Mouse (Mus musculus) kidney, postnatal 4 days (tissue): ENCODE measurements at regions not wholly inside any gene's neighbourhood (a gene's known extent, or its start where the extent isn't known, plus 50 kb on each side); places are given as distances from the start of the nearest gene placed in this dataset.

ENCODE experiments used
- DNase-seq, 2 experiments: peaks; one replicate each; pipeline ENCODE4 v3.0.0; 2021; ENCODE audit warnings: mixed read lengths in 2 of 2

GRCm38 (mm10) chr14:31945125-31945524 lies 83.7 kb upstream of the Galnt15 start:
- DNase-seq = peak; percentile 32 to 38

- no peak for DNase-seq
Measured at GRCm38 (mm10) chr14:31946032-31946431, 82.8 kb upstream of the Galnt15 start.

- no peak for DNase-seq
Measured at GRCm38 (mm10) chr14:31947246-31947645, 81.5 kb upstream of the Galnt15 start.

- DNase-seq = no peak
Measured at GRCm38 (mm10) chr14:31951894-31952293, 76.9 kb upstream of the Galnt15 start.

- no peak for DNase-seq
Measured at GRCm38 (mm10) chr14:31953783-31954182, 75.0 kb upstream of the Galnt15 start.

- DNase-seq = peak; percentile 91 to 92
Measured at GRCm38 (mm10) chr14:31954945-31955344, 73.8 kb upstream of the Galnt15 start.

GRCm38 (mm10) chr14:31957211-31957638 lies 71.6 kb upstream of the Galnt15 start:
- DNase-seq = no peak

- DNase-seq = no peak
Measured at GRCm38 (mm10) chr14:31960201-31960854, 68.5 kb upstream of the Galnt15 start.

- DNase-seq = peak; percentile 21 to 39
Measured at GRCm38 (mm10) chr14:31961442-31961841, 67.3 kb upstream of the Galnt15 start.

- DNase-seq = peak in 1 of 2 experiments; percentile 20
Measured at GRCm38 (mm10) chr14:31963131-31963911, 65.5 kb upstream of the Galnt15 start.

GRCm38 (mm10) chr14:31964076-31964475 lies 64.7 kb upstream of the Galnt15 start:
- DNase-seq = no peak

- no peak for DNase-seq
Measured at GRCm38 (mm10) chr14:31964831-31965230, 64.0 kb upstream of the Galnt15 start.

GRCm38 (mm10) chr14:31969531-31969930 lies 59.3 kb upstream of the Galnt15 start:
- no peak for DNase-seq

- no peak for DNase-seq
Measured at GRCm38 (mm10) chr14:31970245-31970830, 58.5 kb upstream of the Galnt15 start.

- DNase-seq = no peak
Measured at GRCm38 (mm10) chr14:31970851-31971250, 57.9 kb upstream of the Galnt15 start.

- DNase-seq = no peak
Measured at GRCm38 (mm10) chr14:31973702-31974101, 55.1 kb upstream of the Galnt15 start.

- no peak for DNase-seq
Measured at GRCm38 (mm10) chr14:31978196-31978595, 50.6 kb upstream of the Galnt15 start.

GRCm38 (mm10) chr14:31978690-31979089 lies 50.1 kb upstream of the Galnt15 start:
- DNase-seq = no peak
